Mouse (Mus musculus) E14TG2a.4 (cell line): Measurements from ENCODE around the gene Uso1.

Experiments used
- CTCF ChIP-seq: conservative IDR thresholded peaks from 2 replicates; pipeline ENCODE4 v1.5.1; 2014; ENCODE audit warnings: low read length
- NANOG ChIP-seq: IDR thresholded peaks from 2 replicates; pipeline ENCODE4 v1.6.1; 2014; ENCODE audit warnings: borderline replicate concordance, low read length, mixed read lengths
- POU5F1 ChIP-seq: IDR thresholded peaks from 2 replicates; pipeline ENCODE4 v1.6.1; 2014; ENCODE audit warnings: low read length, borderline replicate concordance

GRCm38 (mm10) chr5:92125446-92125845 is 12.3 kb upstream of the Uso1 start:
- no peak for TF ChIP-seq CTCF
- no peak for TF ChIP-seq POU5F1
- no peak for TF ChIP-seq NANOG
